Mouse (Mus musculus) heart, embryonic 12.5 days (tissue): ENCODE data around the gene Plin2. TPM values are rescaled to one million over a fixed set of nuclear protein-coding genes. Genes with fewer than 3 reads are reported as not detected.

Experiments
- ATAC-seq: fragments of 200-750 bp; cut with Nextera tagmentation; 2 replicates; pipeline ENCODE4 v1.8.0; 2017; ENCODE audit warnings: moderate TSS enrichment, moderate library complexity; ENCODE audit not compliant: insufficient number of reproducible peaks, low FRiP score
- H3K27ac ChIP-seq: fragments of 300-500 bp; sonication (generic); 2 replicates; pipeline ENCODE4 v1.5.1; 2016; ENCODE audit warnings: mild to moderate bottlenecking, moderate library complexity; ENCODE audit not compliant: poor library complexity, severe bottlenecking
- H3K27me3 ChIP-seq: fragments of 300-500 bp; sonication (generic); replicated peaks from 2 replicates; pipeline ENCODE4 v1.6.1; 2016; ENCODE audit warnings: mild to moderate bottlenecking, moderate library complexity
- H3K36me3 ChIP-seq: fragments of 300-500 bp; sonication (generic); 2 replicates; pipeline ENCODE4 v1.6.1; 2016; ENCODE audit warnings: mild to moderate bottlenecking, moderate library complexity
- H3K4me1 ChIP-seq: fragments of 300-500 bp; sonication (generic); replicated peaks from 2 replicates; pipeline ENCODE4 v1.6.1; 2016; ENCODE audit warnings: mild to moderate bottlenecking
- H3K4me2 ChIP-seq: fragments of 300-500 bp; sonication (generic); 2 replicates; pipeline ENCODE4 v1.6.1; 2016; ENCODE audit warnings: mild to moderate bottlenecking, moderate library complexity
- H3K4me3 ChIP-seq: fragments of 300-500 bp; sonication (generic); 2 replicates; pipeline ENCODE4 v1.5.1; 2016; ENCODE audit warnings: mild to moderate bottlenecking
- H3K9ac ChIP-seq: fragments of 300-500 bp; sonication (generic); 2 replicates; pipeline ENCODE4 v1.6.1; 2016; ENCODE audit warnings: mild to moderate bottlenecking, moderate library complexity
- H3K9me3 ChIP-seq: fragments of 300-500 bp; sonication (generic); replicated peaks from 2 replicates; pipeline ENCODE4 v1.6.1; 2016; ENCODE audit warnings: mild to moderate bottlenecking, moderate library complexity
- WGBS: fragments of 180-500 bp; shearing (Covaris S2); methylation state at CpG from one replicate; pipeline ENCODE4 v1.1.7; 2016; 5-methylcytosine and 5-hydroxymethylcytosine counted together
- polyA plus RNA-seq: library from polyadenylated mRNA; unstranded; fragments of >200 nt; fragmentation: Nextera tagmentation; extraction: Ambion mirVana; gene quantifications from 2 replicates; pipeline ENCODE4 v1.2.1, GENCODE M21; 2016

The Plin2 gene
- 54.1 and 59.3 TPM in 2 replicates for polyA plus RNA-seq

GRCm38 (mm10) chr4:86669780-86670201 is at the start of gene Plin2:
TSS of gene Plin2 (minus strand) at chr4:86670060.
- ATAC-seq: peak; percentile 95
- Histone ChIP-seq H3K9ac (peak within 1 kb of the TSS; percentile 88), H3K9me3 (no peaks in the 10 kb centered on the region), H3K4me2 (peak within 1 kb of the TSS; percentile 70), H3K4me1 (peaks cover 38% of the 10 kb centered on the region), H3K4me3 (peak within 1 kb of the TSS; percentile 69), H3K27ac (peak within 1 kb of the TSS; percentile 84), H3K27me3 (no peaks in the 10 kb centered on the region), H3K36me3 (peaks cover 23% of the 10 kb centered on the region)
- under 1% methylated on average over 18 of the region's 18 CpGs for WGBS

- Histone ChIP-seq H3K27ac (no peak overlapping the region), H3K4me2 (no peak overlapping the region), H3K9ac (no peak overlapping the region), H3K36me3 (no peaks in the 10 kb centered on the region; the same call in 1 of the 2 replicates), H3K4me3 (no peak overlapping the region), H3K4me1 (0 out of 2 replicates have a peak, but pooled peaks cover 8% of the 10 kb centered on the region), H3K9me3 (no peaks in the 10 kb centered on the region; the same call in 1 of the 2 replicates), H3K27me3 (no peaks in the 10 kb centered on the region)
- 71% methylated on average over 4 of the region's 4 CpGs for WGBS
- ATAC-seq: no peak
These were observed 49.2 kb upstream of the Plin2 start for GRCm38 (mm10) chr4:86718878-86719577.

GRCm38 (mm10) chr4:86717176-86717575 is 47.3 kb upstream of the Plin2 start:
- H3K9ac ChIP-seq: no peak overlapping the region
- H3K4me2 ChIP-seq: no peak overlapping the region
- H3K4me1 ChIP-seq: 0 out of 2 replicates have a peak, but pooled peaks cover 8% of the 10 kb centered on the region
- no peaks in the 10 kb centered on the region for H3K27me3 ChIP-seq
- peak overlapping the region; percentile 27; the same call in 1 of the 2 replicates for H3K27ac ChIP-seq
- no peaks in the 10 kb centered on the region; the same call in 1 of the 2 replicates for H3K36me3 ChIP-seq
- no peaks in the 10 kb centered on the region; the same call in 1 of the 2 replicates for H3K9me3 ChIP-seq
- no peak overlapping the region for H3K4me3 ChIP-seq
- 70% methylated on average over 1 of the region's 1 CpGs for WGBS
- ATAC-seq: no peak

GRCm38 (mm10) chr4:86715341-86715740 is 45.5 kb upstream of the Plin2 start:
- no peak overlapping the region for H3K4me2 ChIP-seq
- no peaks in the 10 kb centered on the region for H3K27me3 ChIP-seq
- no peaks in the 10 kb centered on the region; the same call in 1 of the 2 replicates for H3K36me3 ChIP-seq
- no peak overlapping the region for H3K9ac ChIP-seq
- H3K4me3 ChIP-seq: no peak overlapping the region
- 83% methylated on average over 1 of the region's 1 CpGs for WGBS
- ATAC-seq: no peak
- H3K9me3 ChIP-seq: no peaks in the 10 kb centered on the region; the same call in 1 of the 2 replicates
- no peak overlapping the region for H3K27ac ChIP-seq
- 0 out of 2 replicates have a peak, but pooled peaks cover 8% of the 10 kb centered on the region for H3K4me1 ChIP-seq

GRCm38 (mm10) chr4:86713518-86713917 is 43.7 kb upstream of the Plin2 start:
- 69% methylated on average over 2 of the region's 2 CpGs for WGBS
- Histone ChIP-seq H3K4me1 (0 out of 2 replicates have a peak, but pooled peaks cover 8% of the 10 kb centered on the region), H3K27me3 (no peaks in the 10 kb centered on the region), H3K4me2 (no peak overlapping the region), H3K9me3 (no peaks in the 10 kb centered on the region; the same call in 1 of the 2 replicates), H3K4me3 (no peak overlapping the region), H3K27ac (no peak overlapping the region), H3K9ac (no peak overlapping the region), H3K36me3 (no peaks in the 10 kb centered on the region; the same call in 1 of the 2 replicates)
- ATAC-seq: no peak

GRCm38 (mm10) chr4:86712751-86713195 is 42.9 kb upstream of the Plin2 start:
- H3K27me3 ChIP-seq: no peaks in the 10 kb centered on the region
- no peak for ATAC-seq
- no peaks in the 10 kb centered on the region; the same call in 1 of the 2 replicates for H3K36me3 ChIP-seq
- H3K4me2 ChIP-seq: no peak overlapping the region
- H3K27ac ChIP-seq: no peak overlapping the region
- no peak overlapping the region for H3K4me3 ChIP-seq
- no peak overlapping the region for H3K9ac ChIP-seq
- H3K4me1 ChIP-seq: 0 out of 2 replicates have a peak, but pooled peaks cover 4% of the 10 kb centered on the region
- 74% methylated on average over 12 of the region's 12 CpGs for WGBS
- H3K9me3 ChIP-seq: no peaks in the 10 kb centered on the region; the same call in 1 of the 2 replicates

- Histone ChIP-seq H3K27me3 (no peaks in the 10 kb centered on the region), H3K4me3 (no peak overlapping the region), H3K9ac (no peak overlapping the region), H3K36me3 (no peaks in the 10 kb centered on the region; the same call in 1 of the 2 replicates), H3K27ac (no peak overlapping the region), H3K9me3 (no peaks in the 10 kb centered on the region; the same call in 1 of the 2 replicates), H3K4me2 (no peak overlapping the region), H3K4me1 (no peaks in the 10 kb centered on the region)
- 59% methylated on average over 4 of the region's 4 CpGs for WGBS
- ATAC-seq: no peak
These were observed 40.9 kb upstream of the Plin2 start for GRCm38 (mm10) chr4:86710666-86711215.

GRCm38 (mm10) chr4:86710034-86710650 is 40.3 kb upstream of the Plin2 start:
- H3K4me2 ChIP-seq: no peak overlapping the region
- H3K27me3 ChIP-seq: no peaks in the 10 kb centered on the region
- H3K4me3 ChIP-seq: no peak overlapping the region
- H3K36me3 ChIP-seq: no peaks in the 10 kb centered on the region; the same call in 1 of the 2 replicates
- H3K9me3 ChIP-seq: no peaks in the 10 kb centered on the region; the same call in 1 of the 2 replicates
- no peaks in the 10 kb centered on the region for H3K4me1 ChIP-seq
- ATAC-seq: no peak
- WGBS: 72% methylated on average over 6 of the region's 6 CpGs
- H3K9ac ChIP-seq: no peak overlapping the region
- H3K27ac ChIP-seq: no peak overlapping the region

GRCm38 (mm10) chr4:86708801-86709200 is 38.9 kb upstream of the Plin2 start:
- H3K4me3 ChIP-seq: no peak overlapping the region
- no peak for ATAC-seq
- no peak overlapping the region for H3K4me2 ChIP-seq
- no peaks in the 10 kb centered on the region for H3K4me1 ChIP-seq
- H3K27ac ChIP-seq: no peak overlapping the region
- no peaks in the 10 kb centered on the region for H3K9me3 ChIP-seq
- no peaks in the 10 kb centered on the region for H3K27me3 ChIP-seq
- no peaks in the 10 kb centered on the region for H3K36me3 ChIP-seq
- H3K9ac ChIP-seq: no peak overlapping the region
- WGBS: 21% methylated on average over 1 of the region's 1 CpGs

- Histone ChIP-seq H3K27ac (no peak overlapping the region), H3K4me2 (no peak overlapping the region), H3K36me3 (no peaks in the 10 kb centered on the region), H3K9ac (no peak overlapping the region), H3K4me1 (no peaks in the 10 kb centered on the region), H3K27me3 (no peaks in the 10 kb centered on the region), H3K4me3 (no peak overlapping the region), H3K9me3 (no peaks in the 10 kb centered on the region)
- no peak for ATAC-seq
- WGBS: 63% methylated on average over 5 of the region's 5 CpGs
These were observed 29.5 kb upstream of the Plin2 start for GRCm38 (mm10) chr4:86699161-86699865.
